Mouse (Mus musculus): ENCODE data around the gene N4bp3.

DNA sequence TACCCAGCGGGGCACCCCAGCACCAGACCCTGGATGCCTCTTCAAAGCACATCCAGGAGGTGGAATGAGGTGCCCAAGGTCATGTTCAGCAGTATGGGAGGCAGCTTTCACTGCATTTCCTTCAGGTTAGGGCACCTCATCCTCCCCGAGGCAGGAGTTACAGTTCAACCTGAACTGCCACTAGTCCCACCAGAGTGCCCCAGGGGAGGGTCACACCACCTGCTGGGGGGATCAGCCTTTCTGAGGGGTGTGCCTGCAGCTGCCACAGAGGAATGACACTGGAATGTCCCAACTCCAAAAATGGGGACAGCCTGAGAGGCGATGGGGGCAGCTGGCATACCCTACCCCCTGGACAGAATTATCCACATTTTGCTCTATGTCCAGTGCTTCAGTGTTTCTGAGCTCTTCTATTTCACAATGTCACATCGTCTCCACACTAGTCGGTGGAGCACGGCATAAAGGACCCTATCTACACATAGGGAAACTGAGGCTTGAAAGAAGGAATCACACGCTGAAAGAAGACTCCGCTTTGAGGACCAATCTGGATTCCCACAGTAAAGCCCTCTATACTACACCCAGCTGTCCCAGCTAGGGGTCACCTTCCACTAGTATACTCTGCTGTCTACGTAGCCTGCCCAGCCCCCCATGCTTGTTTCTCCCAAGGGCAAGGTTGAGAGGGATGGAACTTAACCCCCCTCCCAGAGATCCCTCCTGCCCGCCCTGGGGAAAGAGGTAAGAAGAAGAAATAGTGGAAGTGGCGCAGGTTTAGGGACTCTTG is 1.3 kb downstream of the N4bp3 start:
- TF ChIP-seq CTCF (IDR thresholded peaks at IDR 0.05; ENCODE audit: insufficient read depth, low read length) (no peak), POLR2A (IDR thresholded peaks at IDR 0.05; ENCODE audit: borderline replicate concordance, extremely low read depth, low read depth, low read length) (no peak)

All from lung, adult 2 months (tissue).